Mouse (Mus musculus): ENCODE results near the gene Arhgap6. TPM values are rescaled to one million over a fixed set of nuclear protein-coding genes. Genes with fewer than 3 reads are reported as not detected.
A peak's percentile ranks its signal among the peaks of the same experiment; 100 is the strongest.
"Not testable (repeated sequence)": the region's sequence is repeated elsewhere in the genome, so short reads cannot be mapped to it uniquely, and the experiment has no call there.

Arhgap6 gene
- polyA plus RNA-seq, 1 experiment from 2014 or later = 1.2 TPM

DNA sequence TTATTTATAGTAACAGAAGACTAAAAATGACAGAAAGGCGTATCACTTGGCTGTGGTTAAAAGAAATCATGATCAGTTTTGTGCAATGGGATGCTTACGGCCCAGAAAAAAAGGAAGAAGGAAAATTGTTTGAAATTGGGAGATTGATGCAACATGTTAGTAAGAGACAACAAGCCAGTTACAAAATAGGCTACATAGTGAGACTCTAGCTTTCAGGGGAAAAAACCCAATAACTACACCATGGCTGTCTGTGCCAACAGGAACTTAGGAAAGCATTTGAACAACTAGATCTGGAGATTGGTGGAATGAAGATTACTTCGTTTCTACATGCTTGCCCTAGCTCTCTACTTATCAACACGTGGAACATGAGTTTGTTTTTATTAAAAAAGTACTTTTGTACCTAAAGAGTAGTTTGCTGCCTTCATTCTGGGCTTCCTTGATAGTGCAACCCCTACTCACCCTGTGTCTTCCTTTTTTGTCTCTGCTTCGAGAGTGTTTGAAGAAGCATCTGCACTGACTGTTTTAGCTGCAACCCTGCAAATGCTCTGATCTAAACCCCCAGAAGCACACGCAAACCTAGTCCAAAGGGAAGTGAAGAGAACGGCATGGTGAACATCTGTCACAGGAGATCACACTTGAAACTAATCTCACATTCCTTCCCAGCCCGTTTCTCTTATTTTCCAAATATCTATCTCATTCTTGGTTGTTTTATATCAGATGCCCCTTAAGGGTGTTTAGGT lies 468.7 kb downstream of the Arhgap6 start:
- H3K27me3 ChIP-seq (replicated peaks) = no peaks in the 10 kb centered on the region
- no peaks in the 10 kb centered on the region for H3K36me3 ChIP-seq
- H3K4me2 ChIP-seq (replicated peaks) = no peak overlapping the region
- H3K4me3 ChIP-seq = no peak overlapping the region
- no peak overlapping the region for H3K9ac ChIP-seq
- ATAC-seq (ENCODE audit: low FRiP score, low read depth) = no peak
- no peak overlapping the region for H3K27ac ChIP-seq
- no peaks in the 10 kb centered on the region for H3K4me1 ChIP-seq
- 75% methylated on average over 8 of the region's 8 CpGs for WGBS
- H3K9me3 ChIP-seq = no peaks in the 10 kb centered on the region

DNA sequence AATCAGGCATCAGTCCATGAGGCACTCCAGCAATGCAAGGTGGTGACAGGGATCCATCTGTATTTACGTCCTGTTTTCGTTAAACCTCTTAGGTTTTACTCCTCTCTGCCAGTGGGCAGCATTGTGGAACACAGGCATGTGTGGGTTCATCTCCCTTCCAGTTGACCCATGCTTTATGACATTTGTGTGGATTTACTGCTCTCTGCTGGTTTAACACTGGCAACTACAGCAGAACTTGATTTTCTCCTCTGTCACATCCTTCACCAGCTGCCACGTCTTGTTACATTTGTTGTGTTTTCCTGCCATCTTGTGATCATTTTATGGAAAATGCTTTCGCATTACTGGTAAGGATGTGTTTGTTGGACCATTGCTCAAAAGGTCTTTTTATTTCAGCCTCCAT lies 504.7 kb downstream of the Arhgap6 start:
- Histone ChIP-seq H3K4me3 (no peak overlapping the region), H3K4me1 (no peaks in the 10 kb centered on the region), H3K36me3 (no peaks in the 10 kb centered on the region), H3K27me3 (replicated peaks) (no peaks in the 10 kb centered on the region), H3K9me3 (no peaks in the 10 kb centered on the region), H3K4me2 (replicated peaks) (no peak overlapping the region), H3K9ac (no peak overlapping the region), H3K27ac (no peak overlapping the region)
- no peak for ATAC-seq (ENCODE audit: low FRiP score, low read depth)
- 80% methylated on average over 4 of the region's 4 CpGs for WGBS

DNA sequence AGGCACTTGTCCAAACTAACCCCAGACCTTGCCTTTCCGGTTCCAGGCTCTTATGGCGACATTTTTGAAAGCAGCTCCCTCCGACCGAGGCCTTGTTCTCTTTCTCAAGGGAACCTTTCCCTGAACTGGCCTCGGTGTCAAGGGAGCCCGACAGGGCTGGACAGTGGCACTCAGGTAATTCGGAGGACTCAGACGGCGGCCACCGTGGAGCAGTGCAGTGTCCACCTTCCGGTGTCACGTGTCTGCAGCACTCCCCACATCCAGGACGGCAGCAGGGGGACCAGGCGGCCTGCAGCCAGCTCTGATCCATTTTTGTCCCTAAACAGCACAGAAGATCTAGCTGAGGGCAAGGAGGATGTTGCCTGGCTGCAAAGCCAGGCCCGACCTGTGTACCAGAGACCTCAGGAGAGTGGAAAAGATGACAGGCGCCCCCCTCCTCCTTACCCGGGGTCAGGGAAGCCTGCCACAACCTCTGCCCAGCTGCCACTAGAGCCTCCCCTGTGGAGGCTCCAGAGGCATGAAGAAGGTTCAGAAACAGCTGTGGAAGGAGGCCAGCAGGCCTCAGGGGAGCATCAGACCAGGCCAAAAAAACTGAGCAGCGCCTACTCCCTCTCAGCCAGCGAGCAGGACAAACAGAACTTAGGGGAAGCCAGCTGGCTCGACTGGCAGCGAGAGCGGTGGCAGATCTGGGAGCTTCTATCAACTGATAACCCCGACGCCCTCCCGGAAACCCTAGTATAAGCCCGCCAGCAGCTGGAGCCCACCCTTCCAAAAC lies 507.6 kb downstream of the Arhgap6 start:
- no peak overlapping the region for H3K4me3 ChIP-seq
- H3K4me2 ChIP-seq (replicated peaks) = no peak overlapping the region
- no peaks in the 10 kb centered on the region for H3K4me1 ChIP-seq
- no peak overlapping the region for H3K9ac ChIP-seq
- WGBS = 67% methylated on average over 26 of the region's 26 CpGs
- no peak for ATAC-seq (ENCODE audit: low FRiP score, low read depth)
- H3K9me3 ChIP-seq = no peaks in the 10 kb centered on the region
- no peaks in the 10 kb centered on the region for H3K27me3 ChIP-seq (replicated peaks)
- H3K27ac ChIP-seq = no peak overlapping the region
- H3K36me3 ChIP-seq = no peaks in the 10 kb centered on the region

DNA sequence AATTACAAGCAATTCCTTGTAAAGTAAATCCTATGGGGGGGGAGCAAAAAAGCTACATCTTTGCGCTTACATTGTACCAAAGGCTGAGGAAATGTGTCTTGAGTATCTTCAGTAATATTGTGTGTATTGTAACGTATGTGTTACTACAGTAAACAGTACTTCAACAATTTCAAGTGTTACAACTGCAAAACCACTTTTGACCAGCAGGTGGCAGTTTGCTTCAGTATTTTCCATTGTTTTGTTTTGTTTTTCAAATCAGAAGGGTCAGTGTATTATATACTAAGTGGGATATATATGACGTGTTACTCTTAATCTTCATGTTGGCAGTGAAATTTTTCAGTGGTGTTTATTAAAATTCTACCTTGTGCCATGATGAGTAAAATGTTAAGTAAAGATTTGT lies 509.0 kb downstream of the Arhgap6 start:
- Histone ChIP-seq H3K36me3 (no peaks in the 10 kb centered on the region), H3K27ac (no peak overlapping the region), H3K4me2 (replicated peaks) (no peak overlapping the region), H3K27me3 (replicated peaks) (no peaks in the 10 kb centered on the region), H3K4me3 (no peak overlapping the region), H3K9ac (no peak overlapping the region), H3K9me3 (no peaks in the 10 kb centered on the region), H3K4me1 (no peaks in the 10 kb centered on the region)
- WGBS = 53% methylated on average over 3 of the region's 3 CpGs
- ATAC-seq (ENCODE audit: low FRiP score, low read depth) = no peak

DNA sequence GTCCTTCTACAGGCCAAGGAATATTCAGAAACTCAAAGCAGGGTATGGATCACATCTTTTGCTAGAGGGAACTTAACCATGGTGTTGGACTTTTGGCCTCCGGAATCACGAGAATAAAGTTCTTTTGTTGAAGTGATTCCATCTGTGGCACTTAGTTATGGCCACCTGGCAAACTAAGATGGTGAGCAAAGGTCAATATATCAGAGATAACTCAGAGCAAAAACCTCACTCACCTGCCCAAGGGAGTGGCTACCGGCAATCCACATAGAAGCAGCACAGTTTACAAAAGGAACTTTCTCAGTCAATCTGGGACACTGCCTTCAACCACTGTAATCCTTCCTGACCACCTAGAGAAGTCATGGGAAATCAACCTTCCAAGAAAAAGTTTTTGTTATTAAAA lies 513.7 kb downstream of the Arhgap6 start:
- Histone ChIP-seq H3K27me3 (replicated peaks) (no peaks in the 10 kb centered on the region), H3K4me2 (replicated peaks) (no peak overlapping the region), H3K9ac (no peak overlapping the region), H3K36me3 (0 out of 2 replicates have a peak, but pooled peaks cover 2% of the 10 kb centered on the region), H3K4me1 (no peaks in the 10 kb centered on the region), H3K9me3 (no peaks in the 10 kb centered on the region), H3K4me3 (no peak overlapping the region), H3K27ac (no peak overlapping the region)
- 88% methylated on average over 3 of the region's 3 CpGs for WGBS
- no peak for ATAC-seq (ENCODE audit: low FRiP score, low read depth)

DNA sequence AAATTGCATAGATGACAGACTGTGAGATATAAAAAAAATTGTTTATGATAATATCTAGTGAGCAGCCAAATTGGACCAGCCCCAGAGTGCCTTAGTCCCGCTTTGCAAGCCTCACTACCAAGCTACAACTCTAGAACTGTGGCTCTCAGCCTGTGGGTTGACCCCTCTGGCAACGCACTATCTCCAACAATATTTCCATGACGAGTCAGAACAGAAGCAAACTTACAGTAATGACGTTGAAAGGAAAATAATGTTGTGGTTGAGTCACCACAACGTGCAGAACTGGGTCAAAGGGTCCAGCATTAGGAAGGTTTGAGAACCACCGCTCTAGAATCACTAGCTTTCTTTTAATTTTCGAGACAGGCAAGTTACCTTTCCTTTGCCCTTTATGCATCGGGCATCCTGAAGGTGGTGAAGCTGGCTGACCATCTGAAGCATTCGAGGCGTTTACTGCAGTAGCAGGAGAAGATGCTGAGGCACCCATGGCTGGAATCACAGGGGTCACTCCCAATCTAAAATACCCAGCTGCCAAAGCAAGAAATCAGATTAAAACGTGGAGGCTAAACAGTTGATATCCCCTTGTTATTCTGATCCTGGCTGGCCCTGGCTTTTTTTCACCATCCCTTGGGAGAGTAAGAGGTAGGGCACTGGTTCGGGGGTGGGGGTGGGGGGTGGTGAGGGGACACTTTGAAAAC lies 524.3 kb downstream of the Arhgap6 start:
- Histone ChIP-seq H3K4me3 (peak overlapping the region; percentile 49), H3K27me3 (replicated peaks) (no peaks in the 10 kb centered on the region), H3K36me3 (no peaks in the 10 kb centered on the region), H3K4me2 (replicated peaks) (peak overlapping the region; percentile 57), H3K27ac (no peak overlapping the region), H3K4me1 (peaks cover 4% of the 10 kb centered on the region; the same call in 1 of the 2 replicates), H3K9ac (peak overlapping the region; percentile 65), H3K9me3 (no peaks in the 10 kb centered on the region)
- no peak for ATAC-seq (ENCODE audit: low FRiP score, low read depth)
- WGBS = 64% methylated on average over 12 of the region's 12 CpGs

DNA sequence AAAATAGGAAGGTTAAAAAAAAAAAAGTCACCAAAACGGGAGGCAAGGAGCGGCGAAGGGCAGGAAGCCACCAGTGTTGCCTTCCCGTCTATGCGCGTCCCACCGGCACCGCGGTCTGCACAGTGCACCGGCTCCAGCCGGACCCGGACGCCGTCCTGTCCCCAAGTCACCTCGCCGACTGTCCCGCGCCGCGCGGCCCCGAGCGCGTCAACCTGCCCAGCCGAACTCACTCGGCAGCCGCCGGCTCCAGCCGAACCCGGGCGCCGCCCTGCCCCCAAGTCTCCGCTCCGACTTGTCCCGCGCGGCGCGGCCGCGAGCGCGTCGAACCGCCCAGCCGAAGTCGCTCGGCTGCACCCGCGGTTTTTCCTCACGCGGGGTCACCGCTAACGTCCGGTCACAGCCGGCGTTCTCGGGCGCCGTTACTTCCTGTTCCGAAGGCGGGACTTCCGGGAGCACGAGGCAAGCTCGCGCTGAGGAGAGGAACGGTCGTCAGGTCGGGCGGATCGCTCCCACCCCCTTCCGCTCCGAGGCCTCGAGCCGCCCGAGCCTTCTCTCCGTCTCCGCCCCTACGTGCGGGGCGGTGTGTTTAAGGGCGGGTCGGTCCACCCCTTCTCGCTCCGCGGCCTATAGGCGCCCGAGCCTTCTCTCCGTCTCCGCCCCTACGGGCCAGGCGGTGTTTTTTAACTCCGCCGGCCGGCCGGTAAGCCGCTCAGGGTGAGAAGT lies 525.2 kb downstream of the Arhgap6 start, which contains the start of gene Hccs:
Hccs (minus strand) TSS at position 428 of the 723 bp plus-strand sequence.
- Histone ChIP-seq H3K4me3 (peak within 1 kb of the TSS; percentile 49), H3K4me1 (peaks cover 4% of the 10 kb centered on the region; the same call in 1 of the 2 replicates), H3K4me2 (replicated peaks) (peak within 1 kb of the TSS; percentile 57), H3K36me3 (no peaks in the 10 kb centered on the region), H3K9ac (peak within 1 kb of the TSS; percentile 65), H3K9me3 (no peaks in the 10 kb centered on the region), H3K27ac (peak within 1 kb of the TSS; percentile 46; the same call in 1 of the 2 replicates), H3K27me3 (replicated peaks) (no peaks in the 10 kb centered on the region)
- 17% methylated on average over 97 of the region's 97 CpGs for WGBS
- peak; percentile 100 for ATAC-seq (ENCODE audit: low FRiP score, low read depth)

DNA sequence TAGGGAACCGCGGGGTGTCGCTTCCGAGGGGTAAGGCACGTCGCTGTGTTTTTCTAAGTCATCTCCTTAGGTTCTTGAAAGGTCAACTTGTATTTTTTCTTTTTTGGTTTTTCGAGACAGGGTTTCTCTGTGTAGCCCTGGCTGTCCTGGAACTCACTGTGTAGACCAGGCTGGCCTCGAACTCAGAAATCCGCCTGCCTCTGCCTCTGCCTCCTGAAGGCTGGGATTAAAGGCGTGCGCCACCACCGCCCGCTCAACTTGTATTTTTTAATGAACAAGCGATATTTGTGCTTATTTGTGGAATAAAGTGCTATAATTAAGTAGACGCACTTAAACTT lies 525.7 kb downstream of the Arhgap6 start:
- whole genome bisulfite sequencing = 34% methylated on average over 15 of the region's 15 CpGs
- not testable (repeated sequence) for H3K27me3 ChIP-seq (replicated peaks)
- ATAC-seq (ENCODE audit: low FRiP score, low read depth) = peak; percentile 41; the same call in 1 of the 2 replicates

DNA sequence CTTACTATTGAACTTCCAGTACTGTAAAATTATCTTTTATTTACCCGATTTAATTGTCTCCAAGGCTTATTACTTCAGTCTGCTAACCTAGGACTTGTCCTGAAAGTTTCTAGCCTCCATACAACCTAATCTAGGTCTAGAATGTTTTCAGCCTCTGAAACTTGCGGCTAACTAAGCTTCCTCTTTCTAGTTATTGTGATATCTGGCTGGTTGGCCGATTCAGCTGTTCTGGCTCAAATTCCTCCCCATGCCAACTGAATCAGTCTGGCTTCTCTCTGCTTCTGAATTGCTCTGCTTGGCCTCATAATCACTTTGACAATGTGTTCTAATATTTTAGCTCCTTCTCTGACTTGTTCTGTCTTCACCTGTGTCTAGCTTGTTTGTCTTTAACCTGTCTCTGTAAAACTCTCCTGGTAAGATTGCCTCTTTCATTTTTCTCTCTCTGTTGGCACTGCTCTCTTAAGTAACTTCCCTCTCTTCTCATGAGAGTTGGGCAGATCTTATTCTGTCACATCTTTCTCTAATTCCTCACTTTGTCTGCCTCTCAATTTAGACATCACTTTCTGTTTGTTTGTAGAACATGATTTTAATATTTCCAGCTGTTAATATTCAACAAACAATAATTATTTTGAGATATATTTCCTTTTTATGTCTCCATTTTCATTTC lies 531.2 kb downstream of the Arhgap6 start:
- no peaks in the 10 kb centered on the region for H3K9me3 ChIP-seq
- 86% methylated on average over 3 of the region's 3 CpGs for WGBS

More for the DNA sequence above, 525.7 kb downstream of the Arhgap6 start:
- H3K9ac ChIP-seq, H3K36me3 ChIP-seq, H3K27ac ChIP-seq, H3K9me3 ChIP-seq, H3K4me1 ChIP-seq: not testable (repeated sequence)
- H3K4me3 ChIP-seq = peak overlapping the region; percentile 49
- peak overlapping the region; percentile 57 for H3K4me2 ChIP-seq (replicated peaks)

DNA sequence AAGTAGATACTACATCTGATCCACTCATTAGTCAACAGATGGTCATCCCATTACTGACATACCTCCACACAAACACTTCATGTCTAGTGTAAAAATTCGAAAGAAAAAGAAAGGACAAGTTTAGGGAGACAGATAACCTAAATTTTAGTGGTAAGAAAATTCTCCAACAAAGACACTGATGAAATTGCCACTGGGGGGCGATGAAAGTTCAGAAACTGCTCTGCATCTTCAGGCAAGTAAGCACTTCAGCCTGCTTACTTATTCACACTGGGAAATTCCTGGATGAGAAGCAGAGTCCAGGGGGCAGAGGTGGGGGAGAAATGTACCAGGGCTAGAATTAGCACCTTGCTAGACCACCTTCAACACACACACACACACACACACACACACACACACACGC lies 537.4 kb downstream of the Arhgap6 start:
- no peak overlapping the region for H3K27ac ChIP-seq
- no peaks in the 10 kb centered on the region for H3K9me3 ChIP-seq
- H3K4me2 ChIP-seq (replicated peaks) = no peak overlapping the region
- WGBS = 44% methylated on average over 3 of the region's 3 CpGs
- no peaks in the 10 kb centered on the region for H3K36me3 ChIP-seq
- no peak overlapping the region for H3K4me3 ChIP-seq
- H3K4me1 ChIP-seq = no peaks in the 10 kb centered on the region
- no peak for ATAC-seq (ENCODE audit: low FRiP score, low read depth)
- no peaks in the 10 kb centered on the region for H3K27me3 ChIP-seq (replicated peaks)
- H3K9ac ChIP-seq = no peak overlapping the region

More for the DNA sequence above, 531.2 kb downstream of the Arhgap6 start:
- no peaks in the 10 kb centered on the region for H3K4me1 ChIP-seq
- no peak overlapping the region for H3K27ac ChIP-seq
- no peak overlapping the region for H3K4me2 ChIP-seq (replicated peaks)
- no peaks in the 10 kb centered on the region for H3K27me3 ChIP-seq (replicated peaks)
- no peak overlapping the region for H3K9ac ChIP-seq
- ATAC-seq (ENCODE audit: low FRiP score, low read depth) = no peak
- no peaks in the 10 kb centered on the region for H3K36me3 ChIP-seq
- H3K4me3 ChIP-seq = no peak overlapping the region

DNA sequence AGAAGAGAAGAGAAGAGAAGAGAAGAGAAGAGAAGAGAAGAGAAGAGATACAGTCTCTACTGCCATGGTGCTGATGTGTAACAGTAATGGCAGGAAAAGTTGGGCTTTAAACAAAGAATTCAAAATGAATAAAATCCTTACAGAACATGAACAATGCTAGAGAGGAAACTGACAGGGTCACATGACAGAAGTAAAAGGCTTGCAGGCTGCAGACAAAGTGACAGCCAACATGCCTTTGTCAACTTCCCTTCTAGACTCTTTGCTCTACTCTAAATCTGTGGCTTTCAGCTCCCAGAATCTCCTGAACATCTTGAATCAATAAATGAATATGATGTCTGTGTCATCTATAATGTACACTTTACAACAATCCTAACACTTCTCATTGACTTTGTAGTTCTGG lies 542.7 kb downstream of the Arhgap6 start:
- Histone ChIP-seq H3K27ac (no peak overlapping the region), H3K9me3 (no peaks in the 10 kb centered on the region)

More for the DNA sequence above, 542.7 kb downstream of the Arhgap6 start:
- Histone ChIP-seq H3K4me3 (no peak overlapping the region), H3K36me3 (no peaks in the 10 kb centered on the region), H3K9ac (no peak overlapping the region), H3K4me1 (no peaks in the 10 kb centered on the region), H3K4me2 (replicated peaks) (no peak overlapping the region), H3K27me3 (replicated peaks) (no peaks in the 10 kb centered on the region)
- ATAC-seq (ENCODE audit: low FRiP score, low read depth) = no peak

All from neural tube, embryonic 12.5 days (tissue).